In the genomic region with DNA sequence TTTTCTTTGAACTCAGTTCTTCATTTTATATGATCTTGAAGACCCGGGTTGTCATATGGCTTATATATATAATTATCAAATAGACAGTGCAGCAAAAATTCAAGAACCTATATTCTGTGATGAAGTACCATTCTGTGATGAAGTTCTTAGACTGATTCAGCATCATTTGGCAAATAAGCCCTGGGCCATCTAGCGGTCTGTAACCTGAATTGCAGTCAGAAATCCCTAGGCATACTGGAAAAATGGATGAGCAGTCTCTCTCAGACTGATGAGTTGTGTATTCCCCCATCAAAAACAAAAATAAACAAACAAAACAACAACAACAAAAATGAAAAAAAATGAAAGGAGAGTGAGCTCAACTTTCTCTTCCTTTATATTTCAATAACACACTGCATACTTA, we compare ENCODE assay signal across 9 mouse cellular contexts.
DNase-seq lines count a peak whose midpoint lies in the region; ATAC-seq and TF ChIP-seq lines count a peak whose summit lies in the region.
"Had no signal": no experiment of that assay in that cellular context is flagged by ENCODE, and none has a peak within 500 bp of the region (broad histone marks: within the 10 kb centered on the region; RNA-seq: fewer than 3 reads in every experiment).

No protein-coding gene starts in this region.

- peak; percentile 1 to 11 for DNase-seq in adrenal gland, postnatal 36 days
- no peak for DNase-seq in adrenal gland, postnatal 4 days (ENCODE audit: low spot score in 2 of 2)
- peak; percentile 4 for DNase-seq in kidney, adult 9 months
- no peak for DNase-seq in midbrain, postnatal 0 days (ENCODE audit: low spot score)
- DNase-seq in stomach, postnatal 0 days (ENCODE audit: low spot score), result no peak
- no peak for DNase-seq in ovary, postnatal 14 days (ENCODE audit: low spot score)

- peak; percentile 43 for TF ChIP-seq CTCF in midbrain, postnatal 0 days (IDR thresholded peaks at IDR 0.05)
- TF ChIP-seq CTCF in stomach, postnatal 0 days (IDR thresholded peaks at IDR 0.05; ENCODE audit: low read depth), result peak; percentile 70

- H3K9me3 ChIP-seq in kidney, embryonic 14.5 days (ENCODE audit: control insufficient read depth, low read length), result no peaks in the 10 kb centered on the region
- no peaks in the 10 kb centered on the region for H3K9me3 ChIP-seq in midbrain, postnatal 0 days (ENCODE audit: low read length)
- no peaks in the 10 kb centered on the region for H3K9me3 ChIP-seq in midbrain, embryonic 16.5 days (replicated peaks; ENCODE audit: control insufficient read depth, low read length, poor library complexity, severe bottlenecking)
- H3K9me3 ChIP-seq in stomach, postnatal 0 days (ENCODE audit: control insufficient read depth, low read length), result no peaks in the 10 kb centered on the region
- H3K9me3 ChIP-seq: heart, embryonic 15.5 days had no signal

- ATAC-seq in kidney, embryonic 14.5 days (ENCODE audit: low FRiP score, low TSS enrichment), result no peak
- no peak for ATAC-seq in midbrain, postnatal 0 days (ENCODE audit: low FRiP score)
- ATAC-seq in midbrain, embryonic 16.5 days, result no peak
- ATAC-seq in stomach, postnatal 0 days (ENCODE audit: low FRiP score, low TSS enrichment), result no peak

- H3K27ac ChIP-seq in kidney, embryonic 14.5 days (ENCODE audit: low read depth, low read length), result no peak overlapping the region
- H3K27ac ChIP-seq in midbrain, postnatal 0 days (ENCODE audit: low read depth, low read length), result no peak overlapping the region
- H3K27ac ChIP-seq in midbrain, embryonic 16.5 days (ENCODE audit: low read length), result no peak overlapping the region
- H3K27ac ChIP-seq in stomach, postnatal 0 days (replicated peaks), result no peak overlapping the region
- H3K27ac ChIP-seq: heart, embryonic 15.5 days had no signal

- no peak for TF ChIP-seq EP300 in stomach, postnatal 0 days (optimal IDR thresholded peaks at IDR 0.05)

- 19% methylated on average over 2 of the region's 2 CpGs for WGBS in kidney, embryonic 14.5 days
- WGBS in midbrain, postnatal 0 days, result 28% methylated on average over 2 of the region's 2 CpGs
- 22% methylated on average over 2 of the region's 2 CpGs for WGBS in midbrain, embryonic 16.5 days
- WGBS in stomach, postnatal 0 days, result 20% methylated on average over 2 of the region's 2 CpGs

- no peaks in the 10 kb centered on the region for H3K36me3 ChIP-seq in kidney, embryonic 14.5 days (ENCODE audit: control insufficient read depth, insufficient read depth, low read length)
- no peaks in the 10 kb centered on the region for H3K36me3 ChIP-seq in midbrain, postnatal 0 days (ENCODE audit: insufficient read depth, low read length)
- H3K36me3 ChIP-seq in midbrain, embryonic 16.5 days (ENCODE audit: control insufficient read depth, insufficient read depth, low read length), result no peaks in the 10 kb centered on the region
- no peaks in the 10 kb centered on the region for H3K36me3 ChIP-seq in stomach, postnatal 0 days (ENCODE audit: control insufficient read depth, insufficient read depth, low read length)
- H3K36me3 ChIP-seq: heart, embryonic 15.5 days had no signal

- no peak overlapping the region for H3K9ac ChIP-seq in kidney, embryonic 14.5 days (ENCODE audit: low read depth, low read length)
- no peak overlapping the region for H3K9ac ChIP-seq in midbrain, postnatal 0 days (replicated peaks; ENCODE audit: low read length, poor library complexity, severe bottlenecking)
- H3K9ac ChIP-seq in midbrain, embryonic 16.5 days (ENCODE audit: low read depth, low read length), result no peak overlapping the region
- no peak overlapping the region for H3K9ac ChIP-seq in stomach, postnatal 0 days (ENCODE audit: low read length)
- H3K9ac ChIP-seq: heart, embryonic 15.5 days had no signal

- no peaks in the 10 kb centered on the region for H3K4me1 ChIP-seq in kidney, embryonic 14.5 days (ENCODE audit: control insufficient read depth, insufficient read depth, low read length)
- no peaks in the 10 kb centered on the region for H3K4me1 ChIP-seq in midbrain, postnatal 0 days (ENCODE audit: insufficient read depth, low read length)
- no peaks in the 10 kb centered on the region for H3K4me1 ChIP-seq in midbrain, embryonic 16.5 days (ENCODE audit: control insufficient read depth, insufficient read depth, low read length)
- no peaks in the 10 kb centered on the region for H3K4me1 ChIP-seq in stomach, postnatal 0 days (replicated peaks; ENCODE audit: control insufficient read depth, insufficient read depth)
- H3K4me1 ChIP-seq: heart, embryonic 15.5 days had no signal

- H3K4me3 ChIP-seq in kidney, embryonic 14.5 days (ENCODE audit: low read length), result no peak overlapping the region
- H3K4me3 ChIP-seq in midbrain, postnatal 0 days (ENCODE audit: low read depth, low read length), result no peak overlapping the region
- no peak overlapping the region for H3K4me3 ChIP-seq in midbrain, embryonic 16.5 days (ENCODE audit: low read depth, low read length)
- H3K4me3 ChIP-seq in stomach, postnatal 0 days (ENCODE audit: low read depth, low read length), result no peak overlapping the region
- H3K4me3 ChIP-seq: heart, embryonic 15.5 days had no signal

- H3K27me3 ChIP-seq in kidney, embryonic 14.5 days (ENCODE audit: control insufficient read depth, insufficient read depth, low read length), result no peaks in the 10 kb centered on the region
- no peaks in the 10 kb centered on the region for H3K27me3 ChIP-seq in midbrain, postnatal 0 days (ENCODE audit: insufficient read depth, low read length)
- no peaks in the 10 kb centered on the region for H3K27me3 ChIP-seq in midbrain, embryonic 16.5 days (ENCODE audit: control insufficient read depth, insufficient read depth, low read depth, low read length)
- no peaks in the 10 kb centered on the region for H3K27me3 ChIP-seq in stomach, postnatal 0 days (ENCODE audit: control insufficient read depth, insufficient read depth, low read length)
- H3K27me3 ChIP-seq: heart, embryonic 15.5 days had no signal

- H3K4me2 ChIP-seq in kidney, embryonic 14.5 days (replicated peaks; ENCODE audit: low read depth, low read length), result no peak overlapping the region
- no peak overlapping the region for H3K4me2 ChIP-seq in midbrain, postnatal 0 days (ENCODE audit: low read depth, low read length, poor library complexity, severe bottlenecking)
- H3K4me2 ChIP-seq in midbrain, embryonic 16.5 days (ENCODE audit: low read length), result no peak overlapping the region
- no peak overlapping the region for H3K4me2 ChIP-seq in stomach, postnatal 0 days (replicated peaks; ENCODE audit: low read depth)
- H3K4me2 ChIP-seq: heart, embryonic 15.5 days had no signal

Comparison
In these comparisons a context has a peak if more than half of its experiments do, and no peak if none do; other contexts are left out.
1. DNase-seq: peak in adrenal gland, postnatal 36 days (2 of 2) and kidney, adult 9 months (single experiment); none in adrenal gland, postnatal 4 days (0 of 2), midbrain, postnatal 0 days (single experiment), stomach, postnatal 0 days (single experiment) and ovary, postnatal 14 days (single experiment).